Mouse (Mus musculus): ENCODE results near the gene Lzts3. TPM values are rescaled to one million over a fixed set of nuclear protein-coding genes. Genes with fewer than 3 reads are reported as not detected.

Gene Lzts3
- total and polyA plus RNA-seq, 2 experiments = 8.0 to 30.7 TPM

DNA sequence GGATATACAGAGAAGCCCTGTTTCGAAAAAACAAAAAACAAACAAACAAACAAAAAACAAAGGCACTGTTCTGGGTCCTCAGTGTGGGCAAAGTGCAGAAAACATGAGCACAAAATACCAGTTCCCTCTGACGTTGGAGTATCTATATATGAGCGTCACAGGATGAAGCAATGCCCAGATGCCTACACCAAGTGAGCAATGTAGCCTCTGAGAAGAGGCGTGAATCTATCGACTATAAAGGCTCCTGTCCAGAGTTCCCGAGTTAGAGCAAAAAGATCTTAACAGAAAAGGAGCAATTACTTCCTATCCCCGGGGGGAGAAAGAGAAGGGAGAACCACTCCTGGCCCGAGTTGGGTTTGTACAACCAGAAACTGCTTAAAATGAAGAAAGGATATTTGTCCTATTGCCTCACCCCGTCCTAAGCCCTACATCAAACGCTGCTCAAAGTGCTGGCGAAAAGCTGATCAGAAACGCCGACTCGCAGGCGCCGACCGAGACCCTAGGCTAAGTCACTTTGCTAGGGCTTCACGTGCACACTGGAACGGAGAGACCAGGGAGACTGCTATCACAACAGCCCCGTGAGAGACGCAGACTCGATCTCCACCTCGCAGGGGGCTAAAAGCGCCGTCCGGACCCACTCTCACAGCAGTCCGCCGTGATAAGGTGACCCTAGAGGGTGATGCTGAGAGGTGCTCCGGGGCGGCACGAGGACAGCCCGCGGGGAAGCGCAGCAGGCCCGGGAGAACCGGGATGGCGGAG is 13.3 kb downstream of the Lzts3 start:
- H3K4me1 ChIP-seq (ENCODE audit: control insufficient read depth, insufficient read depth, low read length) = peaks cover 5% of the 10 kb centered on the region
- H3K27me3 ChIP-seq (ENCODE audit: control insufficient read depth, insufficient read depth, low read length) = no peaks in the 10 kb centered on the region
- peak; percentile 22 for DNase-seq (ENCODE audit: extremely low read depth, low read depth, low spot score)
- peak overlapping the region; percentile 96 for H3K9ac ChIP-seq (ENCODE audit: low read depth, low read length)
- peak overlapping the region; percentile 99 for H3K4me3 ChIP-seq (ENCODE audit: insufficient read depth, low read depth, low read length)
- under 1% methylated on average over 37 of the region's 37 CpGs for WGBS
- no peak for TF ChIP-seq POLR2A (IDR thresholded peaks at IDR 0.05; ENCODE audit: extremely low read depth, insufficient read depth, low read length)
- no peak for TF ChIP-seq CTCF (IDR thresholded peaks at IDR 0.05; ENCODE audit: low read depth, low read length)
- peaks cover 17% of the 10 kb centered on the region; the same call in 1 of the 2 replicates for H3K79me2 ChIP-seq (ENCODE audit: control insufficient read depth, insufficient read depth, low read length)
- peaks cover 5% of the 10 kb centered on the region; the same call in 1 of the 2 replicates for H3K36me3 ChIP-seq (ENCODE audit: control insufficient read depth, insufficient read depth, low read length)
- peak overlapping the region; percentile 46 for H3K27ac ChIP-seq (replicated peaks; ENCODE audit: insufficient read depth, low read depth, low read length)

DNA sequence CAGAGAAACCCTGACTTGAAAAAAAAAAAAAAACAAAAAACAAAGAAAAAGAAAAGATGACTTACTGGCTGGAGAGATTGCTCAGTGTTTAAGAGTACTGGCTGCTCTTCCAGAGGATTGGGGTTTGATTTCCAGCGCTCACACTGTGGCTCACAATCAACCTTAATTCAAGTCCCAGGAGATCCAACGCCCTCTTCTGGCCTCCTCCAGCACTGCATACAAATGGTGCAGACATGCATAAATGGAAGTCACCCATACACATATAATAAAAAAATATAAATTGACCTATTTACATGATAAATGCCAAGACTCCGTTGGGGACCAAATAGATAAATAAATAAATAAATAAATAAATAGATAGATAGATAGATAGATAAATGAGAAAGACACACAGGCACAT is 14.2 kb downstream of the Lzts3 start:
- H3K27ac ChIP-seq (replicated peaks; ENCODE audit: insufficient read depth, low read depth, low read length) = no peak overlapping the region
- no peak overlapping the region for H3K4me3 ChIP-seq (ENCODE audit: insufficient read depth, low read depth, low read length)
- peaks cover 5% of the 10 kb centered on the region for H3K4me1 ChIP-seq (ENCODE audit: control insufficient read depth, insufficient read depth, low read length)
- no peak for DNase-seq (ENCODE audit: extremely low read depth, low read depth, low spot score)
- H3K9ac ChIP-seq (ENCODE audit: low read depth, low read length) = no peak overlapping the region
- WGBS = 61% methylated on average over 3 of the region's 3 CpGs
- no peaks in the 10 kb centered on the region for H3K27me3 ChIP-seq (ENCODE audit: control insufficient read depth, insufficient read depth, low read length)
- TF ChIP-seq POLR2A (IDR thresholded peaks at IDR 0.05; ENCODE audit: extremely low read depth, insufficient read depth, low read length) (no peak), CTCF (IDR thresholded peaks at IDR 0.05; ENCODE audit: low read depth, low read length) (no peak; the same call in 1 of the 2 replicates)
- H3K36me3 ChIP-seq (ENCODE audit: control insufficient read depth, insufficient read depth, low read length) = peaks cover 8% of the 10 kb centered on the region
- peaks cover 20% of the 10 kb centered on the region; the same call in 1 of the 2 replicates for H3K79me2 ChIP-seq (ENCODE audit: control insufficient read depth, insufficient read depth, low read length)

DNA sequence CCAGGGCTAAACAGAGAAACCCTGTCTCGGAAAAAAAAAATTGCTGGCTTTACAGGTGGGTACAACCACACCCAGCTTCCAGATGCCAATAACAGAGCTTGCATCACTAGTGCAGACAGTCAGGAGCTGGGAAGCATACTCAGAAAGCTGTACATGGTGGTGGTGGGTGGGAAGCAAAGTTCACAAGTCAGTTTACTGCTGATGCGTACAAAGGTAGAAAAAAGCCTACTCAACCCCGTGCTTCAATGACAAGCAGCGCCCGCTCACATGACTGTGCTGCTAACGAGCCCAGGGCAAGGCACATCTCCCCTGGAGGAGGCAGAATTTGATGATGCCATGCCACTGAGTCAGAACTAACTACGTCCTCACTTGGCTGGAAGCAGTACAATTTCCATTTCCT is 23.6 kb downstream of the Lzts3 start:
- TF ChIP-seq CTCF (IDR thresholded peaks at IDR 0.05; ENCODE audit: low read depth, low read length) (no peak), POLR2A (IDR thresholded peaks at IDR 0.05; ENCODE audit: extremely low read depth, insufficient read depth, low read length) (no peak)
- Histone ChIP-seq H3K27ac (replicated peaks; ENCODE audit: insufficient read depth, low read depth, low read length) (no peak overlapping the region), H3K4me1 (ENCODE audit: control insufficient read depth, insufficient read depth, low read length) (no peaks in the 10 kb centered on the region), H3K4me3 (ENCODE audit: insufficient read depth, low read depth, low read length) (no peak overlapping the region), H3K9ac (ENCODE audit: low read depth, low read length) (no peak overlapping the region), H3K79me2 (ENCODE audit: control insufficient read depth, insufficient read depth, low read length) (peaks cover 3% of the 10 kb centered on the region; the same call in 1 of the 2 replicates), H3K36me3 (ENCODE audit: control insufficient read depth, insufficient read depth, low read length) (peaks cover 26% of the 10 kb centered on the region), H3K27me3 (ENCODE audit: control insufficient read depth, insufficient read depth, low read length) (no peaks in the 10 kb centered on the region)
- no peak for DNase-seq (ENCODE audit: extremely low read depth, low read depth, low spot score)
- WGBS = 77% methylated on average over 7 of the region's 7 CpGs

DNA sequence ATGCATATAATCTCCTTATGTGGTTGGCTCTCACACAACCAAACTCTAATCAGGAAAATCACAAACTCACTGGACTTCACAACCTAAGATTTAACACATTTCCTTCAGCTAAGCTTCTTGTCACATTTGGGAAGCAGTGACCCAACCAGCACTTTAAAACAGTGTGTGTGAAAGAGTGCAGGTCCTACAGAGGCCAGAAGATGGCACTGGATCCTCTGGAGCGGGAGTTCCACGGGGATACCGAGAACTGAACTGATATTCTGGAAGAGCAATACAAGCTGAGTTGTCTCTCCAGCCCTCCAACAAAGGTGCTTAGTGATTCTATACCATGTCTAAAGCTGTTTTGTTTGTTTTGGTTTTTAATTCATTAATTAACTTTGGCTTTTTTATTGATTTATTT is 29.5 kb downstream of the Lzts3 start:
- Histone ChIP-seq H3K4me3 (ENCODE audit: insufficient read depth, low read depth, low read length) (no peak overlapping the region), H3K4me1 (ENCODE audit: control insufficient read depth, insufficient read depth, low read length) (no peaks in the 10 kb centered on the region), H3K36me3 (ENCODE audit: control insufficient read depth, insufficient read depth, low read length) (peaks cover 20% of the 10 kb centered on the region), H3K9ac (ENCODE audit: low read depth, low read length) (no peak overlapping the region), H3K27ac (replicated peaks; ENCODE audit: insufficient read depth, low read depth, low read length) (no peak overlapping the region), H3K79me2 (ENCODE audit: control insufficient read depth, insufficient read depth, low read length) (no peaks in the 10 kb centered on the region), H3K27me3 (ENCODE audit: control insufficient read depth, insufficient read depth, low read length) (no peaks in the 10 kb centered on the region)
- WGBS = 75% methylated on average over 3 of the region's 3 CpGs
- TF ChIP-seq POLR2A (IDR thresholded peaks at IDR 0.05; ENCODE audit: extremely low read depth, insufficient read depth, low read length) (no peak), CTCF (IDR thresholded peaks at IDR 0.05; ENCODE audit: low read depth, low read length) (peak; percentile 52; the same call in 1 of the 2 replicates)
- DNase-seq (ENCODE audit: extremely low read depth, low read depth, low spot score) = peak; percentile 24

DNA sequence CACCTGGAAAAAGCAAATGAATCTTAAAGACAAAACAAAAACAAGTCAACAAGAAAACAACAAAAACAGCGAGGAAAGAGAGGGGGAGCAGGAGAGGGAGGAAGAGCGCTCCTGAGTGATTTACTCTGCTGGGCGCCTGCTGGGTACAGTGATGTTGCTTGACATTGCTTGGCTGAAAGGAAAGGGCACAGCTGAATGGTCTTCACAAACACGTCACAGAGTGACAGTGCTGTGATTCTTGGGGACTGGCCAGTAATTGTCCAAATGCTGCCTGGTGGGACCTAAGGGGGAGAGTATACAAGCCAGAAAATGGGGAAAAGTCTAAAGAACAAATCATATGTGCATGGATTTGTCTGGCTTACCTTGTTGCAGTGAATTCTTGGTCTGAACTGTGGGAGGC is 40.4 kb downstream of the Lzts3 start:
- no peaks in the 10 kb centered on the region for H3K79me2 ChIP-seq (ENCODE audit: control insufficient read depth, insufficient read depth, low read length)
- TF ChIP-seq POLR2A (IDR thresholded peaks at IDR 0.05; ENCODE audit: extremely low read depth, insufficient read depth, low read length) (no peak), CTCF (IDR thresholded peaks at IDR 0.05; ENCODE audit: low read depth, low read length) (no peak)
- WGBS = 94% methylated on average over 4 of the region's 4 CpGs
- no peak overlapping the region for H3K9ac ChIP-seq (ENCODE audit: low read depth, low read length)
- peaks cover 20% of the 10 kb centered on the region for H3K36me3 ChIP-seq (ENCODE audit: control insufficient read depth, insufficient read depth, low read length)
- H3K4me1 ChIP-seq (ENCODE audit: control insufficient read depth, insufficient read depth, low read length) = no peaks in the 10 kb centered on the region
- DNase-seq (ENCODE audit: extremely low read depth, low read depth, low spot score) = no peak
- no peaks in the 10 kb centered on the region for H3K27me3 ChIP-seq (ENCODE audit: control insufficient read depth, insufficient read depth, low read length)
- no peak overlapping the region for H3K27ac ChIP-seq (replicated peaks; ENCODE audit: insufficient read depth, low read depth, low read length)
- H3K4me3 ChIP-seq (ENCODE audit: insufficient read depth, low read depth, low read length) = no peak overlapping the region

GRCm38 (mm10) chr2:130598399-130598798 is 44.2 kb downstream of the Lzts3 start:
- Histone ChIP-seq H3K4me1 (ENCODE audit: control insufficient read depth, insufficient read depth, low read length) (no peaks in the 10 kb centered on the region), H3K4me3 (ENCODE audit: insufficient read depth, low read depth, low read length) (no peak overlapping the region), H3K27me3 (ENCODE audit: control insufficient read depth, insufficient read depth, low read length) (no peaks in the 10 kb centered on the region), H3K9ac (ENCODE audit: low read depth, low read length) (no peak overlapping the region), H3K79me2 (ENCODE audit: control insufficient read depth, insufficient read depth, low read length) (no peaks in the 10 kb centered on the region), H3K36me3 (ENCODE audit: control insufficient read depth, insufficient read depth, low read length) (peaks cover 21% of the 10 kb centered on the region), H3K27ac (replicated peaks; ENCODE audit: insufficient read depth, low read depth, low read length) (no peak overlapping the region)
- WGBS = 65% methylated on average over 3 of the region's 3 CpGs
- DNase-seq (ENCODE audit: extremely low read depth, low read depth, low spot score) = no peak
- no peak for TF ChIP-seq CTCF (IDR thresholded peaks at IDR 0.05; ENCODE audit: low read depth, low read length)
- no peak for TF ChIP-seq POLR2A (IDR thresholded peaks at IDR 0.05; ENCODE audit: extremely low read depth, insufficient read depth, low read length)

Measured in liver, adult 2 months (tissue).